Mouse (Mus musculus) retina, embryonic 14.5 days (tissue): ENCODE measurements around the gene Aco1.
A peak's percentile ranks its signal among the peaks of the same experiment; 100 is the strongest.
"Not testable (repeated sequence)": the region's sequence is repeated elsewhere in the genome, so short reads cannot be mapped to it uniquely, and the experiment has no call there.

Experiments used
- DNase-seq: peaks from one replicate; pipeline ENCODE4 v3.0.0-alpha.2; 2015; ENCODE audit warnings: low spot score

Aco1 gene

DNA sequence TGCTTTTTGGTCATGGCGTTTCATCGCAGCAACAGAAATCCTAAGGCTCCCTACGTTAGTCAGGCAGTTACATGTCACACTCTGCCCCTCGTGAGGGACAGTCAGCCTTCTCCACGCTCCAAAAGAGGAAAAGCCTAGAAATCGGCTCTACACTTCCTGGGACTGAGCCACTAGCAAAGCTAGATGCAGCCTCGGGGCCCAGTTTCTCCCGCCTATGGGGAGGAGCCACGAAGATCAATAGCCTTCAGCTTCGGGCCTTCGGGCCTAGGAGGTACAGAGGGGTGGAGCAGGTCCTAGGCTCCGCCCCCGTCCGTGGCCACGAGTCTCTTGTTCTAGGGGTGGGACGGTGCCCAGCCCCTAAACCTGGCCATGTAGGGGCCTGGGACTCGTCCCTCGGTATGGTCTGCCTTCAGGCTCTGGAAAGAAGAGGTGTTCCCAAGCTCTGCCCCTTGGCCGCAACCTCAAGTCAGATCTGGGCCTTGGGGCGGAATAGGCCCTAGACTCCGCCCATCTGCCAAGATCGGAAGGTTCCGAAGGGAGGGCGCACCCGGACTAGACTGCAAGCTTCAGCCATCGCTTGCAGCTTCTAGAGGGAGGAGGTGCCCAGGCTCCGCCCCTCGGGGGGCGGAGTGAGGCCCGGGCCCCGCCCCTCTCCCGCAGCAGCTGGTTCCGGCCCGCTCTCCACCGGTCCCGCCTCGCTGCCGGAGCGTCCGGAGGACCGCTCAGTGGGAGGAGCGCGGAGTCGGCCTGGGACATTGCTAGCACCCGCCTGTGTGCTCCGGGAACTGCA, at the start of gene Aco1:
TSS of gene Aco1 (plus strand) at position 339 of the 790 bp plus-strand sequence.
- peak; percentile 94 for DNase-seq

DNA sequence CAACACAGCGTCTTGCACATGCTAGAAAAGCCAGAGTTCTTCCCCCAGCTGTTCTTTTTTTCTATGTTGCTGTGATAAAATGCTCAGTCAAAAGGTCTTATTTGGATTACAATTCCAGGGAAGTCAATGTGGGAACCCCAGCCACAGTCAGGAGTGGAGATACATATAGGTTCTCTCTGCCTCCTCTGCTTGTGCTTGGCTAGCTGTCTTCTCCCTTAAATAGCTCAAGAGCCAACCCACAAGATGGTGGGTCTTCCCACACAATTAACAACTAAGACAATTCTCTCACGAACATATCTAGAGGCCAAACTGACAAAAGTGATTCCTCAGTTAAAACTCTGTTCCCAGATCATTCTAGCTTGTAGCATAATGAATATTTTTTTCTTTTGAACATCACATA, 47.9 kb upstream of the Aco1 start:
- DNase-seq: no peak

- no peak for DNase-seq
Measured at GRCm38 (mm10) chr4:40102996-40103395, 39.9 kb upstream of the Aco1 start.

- no peak for DNase-seq
Measured at GRCm38 (mm10) chr4:40106004-40106536, 36.8 kb upstream of the Aco1 start.

GRCm38 (mm10) chr4:40108030-40108429, 34.9 kb upstream of the Aco1 start:
- no peak for DNase-seq

DNA sequence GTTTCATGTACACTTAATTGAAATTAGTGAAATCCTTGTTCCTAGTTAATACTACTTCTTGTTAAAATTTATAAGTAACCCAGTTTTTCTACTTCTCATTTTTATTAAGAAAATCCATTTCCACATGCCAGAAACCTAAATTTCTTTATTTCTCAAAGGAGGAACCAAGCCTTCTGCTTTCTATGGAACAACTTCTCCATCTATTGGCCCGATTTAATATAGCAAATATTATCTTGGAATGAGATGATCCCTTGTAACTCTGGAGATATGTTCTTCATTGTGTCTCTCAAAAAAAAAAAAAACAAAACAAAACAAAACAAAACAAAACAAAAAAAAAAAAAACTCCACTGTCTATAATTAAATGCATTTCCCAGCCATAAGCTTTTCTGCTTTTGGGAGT, 29.7 kb upstream of the Aco1 start:
- DNase-seq: no peak

- peak; percentile 7 for DNase-seq
Measured at GRCm38 (mm10) chr4:40121221-40121620, 21.7 kb upstream of the Aco1 start.

GRCm38 (mm10) chr4:40122291-40122690, 20.6 kb upstream of the Aco1 start:
- not testable (repeated sequence) for DNase-seq

- peak; percentile 91 for DNase-seq
Measured at GRCm38 (mm10) chr4:40134468-40135102, 8.3 kb upstream of the Aco1 start.

- DNase-seq: no peak
Measured at GRCm38 (mm10) chr4:40136519-40136918, 6.4 kb upstream of the Aco1 start.

- DNase-seq: no peak
Measured at GRCm38 (mm10) chr4:40139663-40140255, 3.1 kb upstream of the Aco1 start.

- DNase-seq: no peak
Measured at GRCm38 (mm10) chr4:40143533-40143871, 621 bp downstream of the Aco1 start.

DNA sequence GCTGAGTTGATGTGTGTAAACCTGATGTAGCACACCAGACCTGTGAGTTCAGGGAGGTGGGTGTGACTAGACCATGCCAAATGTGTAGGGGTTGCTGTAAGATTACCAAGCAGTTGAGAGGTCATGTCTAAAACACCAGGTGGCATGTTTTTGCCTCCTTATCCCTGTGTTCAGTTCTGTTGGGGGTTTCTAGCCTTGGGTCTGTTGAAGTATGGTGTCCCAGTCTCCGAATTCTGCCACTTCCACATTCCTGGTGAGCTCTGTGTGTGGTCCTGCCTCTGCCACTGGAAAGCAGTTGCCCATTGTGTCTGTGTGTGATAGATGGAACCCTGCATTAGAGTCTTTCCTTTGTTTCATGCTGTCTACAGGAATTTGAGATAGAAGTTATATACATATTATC, 1.7 kb downstream of the Aco1 start:
- DNase-seq: peak; percentile 47

DNA sequence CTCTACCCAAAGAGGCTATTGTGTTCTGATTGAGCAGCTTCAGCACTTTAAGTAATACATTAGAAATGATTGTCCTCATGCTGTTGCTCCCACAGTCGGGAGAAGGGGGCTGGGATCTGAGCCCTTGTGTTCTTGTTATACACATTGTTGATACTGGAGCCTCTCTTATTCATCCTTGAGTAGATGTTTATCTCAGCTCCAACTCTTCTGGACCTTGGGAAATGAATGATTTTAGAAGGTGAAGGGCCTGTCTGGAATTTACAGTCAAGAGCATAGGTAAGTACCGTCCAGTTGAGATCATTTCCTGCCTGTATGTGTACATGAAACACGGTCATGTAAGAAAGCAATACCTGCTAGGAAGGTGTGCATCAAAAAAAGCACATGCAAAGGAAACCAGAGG, 2.1 kb downstream of the Aco1 start:
- DNase-seq: no peak

DNA sequence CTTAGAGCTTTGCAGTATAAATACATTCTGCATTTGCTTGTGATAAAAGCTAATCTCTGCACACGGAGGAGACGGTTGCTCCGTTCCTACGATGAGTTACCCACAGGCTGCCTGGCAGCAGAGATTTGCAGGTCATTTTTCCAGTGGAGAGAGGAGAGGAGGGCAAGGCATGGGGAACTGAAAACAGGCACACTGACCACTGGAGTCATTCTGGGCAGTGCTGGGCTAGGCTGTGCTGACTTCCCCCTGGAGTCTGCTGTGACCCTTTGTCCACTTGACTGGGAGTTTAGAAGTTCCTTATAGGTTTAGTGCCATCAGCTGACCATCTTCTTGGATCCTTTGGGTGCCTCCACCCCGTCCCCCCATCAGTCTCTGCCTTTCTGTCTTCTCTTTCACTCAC, 5.4 kb downstream of the Aco1 start:
- no peak for DNase-seq

- DNase-seq: no peak
Measured at GRCm38 (mm10) chr4:40150046-40150445, 7.2 kb downstream of the Aco1 start.

GRCm38 (mm10) chr4:40152771-40153170, 9.9 kb downstream of the Aco1 start:
- DNase-seq: no peak

DNA sequence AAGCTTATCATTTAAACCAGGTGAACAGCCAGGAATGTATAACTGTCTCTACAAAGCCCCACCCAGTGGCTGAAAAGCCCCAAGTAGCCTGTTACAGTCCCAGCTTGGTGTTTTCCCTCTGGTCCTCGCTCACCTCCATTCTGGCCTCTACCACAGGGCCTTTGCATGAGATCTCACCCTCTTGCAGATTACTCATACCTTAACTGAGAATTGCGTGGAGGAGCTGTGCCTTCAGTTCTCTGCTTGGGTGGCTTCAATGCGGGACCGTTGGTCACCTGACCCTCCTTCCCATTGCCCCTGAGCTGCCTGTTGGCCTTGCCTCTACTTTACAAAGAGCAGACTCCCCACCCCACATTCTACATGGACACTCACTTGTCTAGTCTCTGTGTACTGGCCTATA, 10.6 kb downstream of the Aco1 start:
- DNase-seq: no peak

DNA sequence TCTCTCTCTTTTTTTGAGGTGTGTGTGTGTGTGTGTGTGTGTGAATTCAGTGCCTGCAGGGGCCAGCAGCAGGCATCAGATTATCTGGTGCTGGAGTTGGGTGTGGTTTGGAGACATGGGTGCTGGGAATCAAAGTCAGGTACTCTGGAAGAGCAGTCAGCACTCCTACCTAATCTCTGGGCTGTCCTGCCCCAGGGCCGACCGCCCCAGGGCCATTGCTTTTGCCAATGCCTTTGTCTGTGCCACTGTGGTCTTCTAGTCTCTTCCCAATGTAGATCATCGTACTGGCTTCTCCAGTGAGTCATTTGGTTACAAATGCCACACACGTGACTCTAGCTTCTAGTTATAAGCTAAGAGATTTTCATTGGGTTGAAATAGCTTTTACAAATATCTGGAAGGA, 11.9 kb downstream of the Aco1 start:
- DNase-seq: no peak

GRCm38 (mm10) chr4:40155467-40155999, 12.7 kb downstream of the Aco1 start:
- DNase-seq: no peak

DNA sequence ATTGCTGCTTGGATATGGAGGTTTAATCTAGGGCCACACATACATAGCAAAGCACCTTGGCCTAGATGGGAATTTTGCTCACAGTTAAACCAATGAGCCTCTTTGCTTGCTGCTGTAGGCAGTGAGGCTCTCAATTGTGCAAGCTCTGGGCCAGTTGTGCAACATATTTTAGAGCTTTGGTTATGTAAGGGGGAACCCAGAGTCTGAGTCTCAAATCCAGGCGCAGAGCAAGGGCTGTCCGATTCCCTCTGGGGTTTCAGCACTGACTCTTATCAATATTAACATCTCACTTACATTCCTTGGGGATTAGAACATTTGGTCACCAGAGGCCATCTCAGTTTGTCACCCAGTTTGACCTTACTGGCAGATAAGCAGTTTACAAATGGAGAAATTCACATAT, 13.3 kb downstream of the Aco1 start:
- no peak for DNase-seq

- no peak for DNase-seq
Measured at GRCm38 (mm10) chr4:40156582-40157499, 14.0 kb downstream of the Aco1 start.
